Mouse (Mus musculus): ENCODE measurements around the gene Mrgbp.

Mrgbp gene

GRCm38 (mm10) chr2:180589123-180589831 lies 8.2 kb downstream of the Mrgbp start, which contains the start of gene Ogfr:
Gene Ogfr (plus strand): TSS chr2:180589245.
- in situ Hi-C loops (cut with MboI; ENCODE audit: low sequenced_read_pairs): no loop called here

GRCm38 (mm10) chr2:180597490-180597889 lies 16.4 kb downstream of the Mrgbp start, which contains the start of gene Col9a3:
Gene Col9a3 (plus strand): TSS chr2:180597790.
- in situ Hi-C loops (cut with MboI; ENCODE audit: low sequenced_read_pairs): no loop called here

GRCm38 (mm10) chr2:180598157-180598705 lies 17.1 kb downstream of the Mrgbp start:
- in situ Hi-C loops (cut with MboI; ENCODE audit: low sequenced_read_pairs): no loop called here

- in situ Hi-C loops (cut with MboI; ENCODE audit: low sequenced_read_pairs): no loop called here
Observed at GRCm38 (mm10) chr2:180600569-180601021, 19.5 kb downstream of the Mrgbp start.

GRCm38 (mm10) chr2:180604781-180605180 lies 23.7 kb downstream of the Mrgbp start:
- in situ Hi-C loops (cut with MboI; ENCODE audit: low sequenced_read_pairs): no loop called here

DNA sequence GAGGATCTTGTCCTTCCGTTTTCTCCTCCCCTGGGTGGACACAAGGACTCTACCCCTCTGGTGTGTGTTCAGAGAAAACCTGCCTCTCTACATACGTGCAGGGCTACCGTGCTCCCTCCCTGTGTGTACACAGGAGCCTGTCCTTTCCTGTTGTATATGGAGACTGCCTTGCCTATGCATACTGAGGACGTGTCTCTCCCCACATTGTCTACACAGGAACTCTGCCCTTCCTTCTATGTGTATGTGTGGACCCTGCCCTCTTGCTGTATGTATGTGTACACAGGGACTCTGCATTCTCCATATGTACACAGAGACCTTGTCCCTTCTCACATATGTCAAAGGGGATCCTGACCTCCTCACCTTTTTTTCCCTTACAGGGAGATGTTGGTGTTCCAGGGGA lies 29.2 kb downstream of the Mrgbp start:
- in situ Hi-C loops (cut with MboI; ENCODE audit: low sequenced_read_pairs): no loop called here

DNA sequence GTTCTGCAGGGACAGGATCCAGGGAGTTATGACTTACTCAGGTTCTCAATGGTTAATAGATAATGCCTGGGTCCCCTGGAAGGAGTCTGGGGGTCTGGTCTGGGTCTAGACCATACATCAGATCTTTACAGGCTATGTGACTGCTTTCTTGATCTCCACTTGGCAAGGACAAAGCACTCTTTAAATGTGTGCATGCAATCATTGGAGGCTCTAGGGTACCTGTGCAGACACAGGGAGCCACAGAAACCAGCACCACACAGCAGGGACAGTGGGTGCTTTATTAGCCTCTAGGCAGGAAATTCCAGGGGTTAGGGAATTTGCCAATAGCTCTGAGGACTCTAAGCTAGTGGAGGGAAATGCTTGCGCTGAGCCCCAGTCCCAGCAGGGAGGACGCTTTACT lies 30.8 kb downstream of the Mrgbp start:
- in situ Hi-C loops (cut with MboI; ENCODE audit: low sequenced_read_pairs): no loop called here

Measured in CH12F3 (cell line).